Mouse (Mus musculus): ENCODE results near the gene Asic5. TPM values are rescaled to one million over a fixed set of nuclear protein-coding genes. Genes with fewer than 3 reads are reported as not detected.
A peak's percentile ranks its signal among the peaks of the same experiment; 100 is the strongest.

The Asic5 gene
- polyA plus RNA-seq, 1 experiment from 2014 or later: not detected

- Histone ChIP-seq H3K9ac (replicated peaks; ENCODE audit: low read length) (no peak overlapping the region), H3K4me2 (ENCODE audit: low read depth, low read length) (no peak overlapping the region), H3K4me1 (ENCODE audit: control insufficient read depth, insufficient read depth, low read length) (no peaks in the 10 kb centered on the region), H3K36me3 (replicated peaks; ENCODE audit: control insufficient read depth, insufficient read depth, low read depth, low read length) (no peaks in the 10 kb centered on the region), H3K27me3 (ENCODE audit: control insufficient read depth, insufficient read depth, low read length) (no peaks in the 10 kb centered on the region), H3K27ac (replicated peaks; ENCODE audit: low read depth, low read length) (no peak overlapping the region), H3K9me3 (replicated peaks; ENCODE audit: control insufficient read depth, low read length) (no peaks in the 10 kb centered on the region), H3K4me3 (ENCODE audit: low read depth, low read length) (no peak overlapping the region)
- ATAC-seq (replicated peaks; ENCODE audit: insufficient number of reproducible peaks, low FRiP score, low TSS enrichment, low read depth) (no peak), DNase-seq (ENCODE audit: low spot score) (no peak)
- 62% methylated on average over 1 of the region's 1 CpGs for WGBS
Observed at GRCm38 (mm10) chr3:81985100-81985499, 3.0 kb downstream of the Asic5 start.

GRCm38 (mm10) chr3:81986103-81986502 lies 4.0 kb downstream of the Asic5 start:
- Histone ChIP-seq H3K36me3 (replicated peaks; ENCODE audit: control insufficient read depth, insufficient read depth, low read depth, low read length) (no peaks in the 10 kb centered on the region), H3K9me3 (replicated peaks; ENCODE audit: control insufficient read depth, low read length) (no peaks in the 10 kb centered on the region), H3K27me3 (ENCODE audit: control insufficient read depth, insufficient read depth, low read length) (no peaks in the 10 kb centered on the region), H3K4me2 (ENCODE audit: low read depth, low read length) (no peak overlapping the region), H3K4me1 (ENCODE audit: control insufficient read depth, insufficient read depth, low read length) (no peaks in the 10 kb centered on the region), H3K4me3 (ENCODE audit: low read depth, low read length) (no peak overlapping the region), H3K9ac (replicated peaks; ENCODE audit: low read length) (no peak overlapping the region), H3K27ac (replicated peaks; ENCODE audit: low read depth, low read length) (no peak overlapping the region)
- no peak for DNase-seq (ENCODE audit: low spot score)
- ATAC-seq (replicated peaks; ENCODE audit: insufficient number of reproducible peaks, low FRiP score, low TSS enrichment, low read depth): no peak
- WGBS: 99% methylated on average over 2 of the region's 2 CpGs

- ATAC-seq (replicated peaks; ENCODE audit: insufficient number of reproducible peaks, low FRiP score, low TSS enrichment, low read depth) (no peak), DNase-seq (ENCODE audit: low spot score) (no peak)
- Histone ChIP-seq H3K27ac (replicated peaks; ENCODE audit: low read depth, low read length) (no peak overlapping the region), H3K4me1 (ENCODE audit: control insufficient read depth, insufficient read depth, low read length) (no peaks in the 10 kb centered on the region), H3K9me3 (replicated peaks; ENCODE audit: control insufficient read depth, low read length) (no peaks in the 10 kb centered on the region), H3K9ac (replicated peaks; ENCODE audit: low read length) (no peak overlapping the region), H3K36me3 (replicated peaks; ENCODE audit: control insufficient read depth, insufficient read depth, low read depth, low read length) (no peaks in the 10 kb centered on the region), H3K27me3 (ENCODE audit: control insufficient read depth, insufficient read depth, low read length) (no peaks in the 10 kb centered on the region), H3K4me3 (ENCODE audit: low read depth, low read length) (no peak overlapping the region), H3K4me2 (ENCODE audit: low read depth, low read length) (no peak overlapping the region)
- 94% methylated on average over 3 of the region's 3 CpGs for WGBS
Observed at GRCm38 (mm10) chr3:81987628-81988027, 5.5 kb downstream of the Asic5 start.

- H3K4me2 ChIP-seq (ENCODE audit: low read depth, low read length): no peak overlapping the region
- no peaks in the 10 kb centered on the region for H3K27me3 ChIP-seq (ENCODE audit: control insufficient read depth, insufficient read depth, low read length)
- H3K9ac ChIP-seq (replicated peaks; ENCODE audit: low read length): no peak overlapping the region
- H3K4me3 ChIP-seq (ENCODE audit: low read depth, low read length): no peak overlapping the region
- DNase-seq (ENCODE audit: low spot score) (no peak), ATAC-seq (replicated peaks; ENCODE audit: insufficient number of reproducible peaks, low FRiP score, low TSS enrichment, low read depth) (no peak)
- no peaks in the 10 kb centered on the region for H3K36me3 ChIP-seq (replicated peaks; ENCODE audit: control insufficient read depth, insufficient read depth, low read depth, low read length)
- H3K4me1 ChIP-seq (ENCODE audit: control insufficient read depth, insufficient read depth, low read length): no peaks in the 10 kb centered on the region
- no peaks in the 10 kb centered on the region for H3K9me3 ChIP-seq (replicated peaks; ENCODE audit: control insufficient read depth, low read length)
- H3K27ac ChIP-seq (replicated peaks; ENCODE audit: low read depth, low read length): no peak overlapping the region
- 29% methylated on average over 2 of the region's 2 CpGs for WGBS
Observed at GRCm38 (mm10) chr3:81989692-81990141, 7.6 kb downstream of the Asic5 start.

- Histone ChIP-seq H3K27ac (replicated peaks; ENCODE audit: low read depth, low read length) (no peak overlapping the region), H3K4me1 (ENCODE audit: control insufficient read depth, insufficient read depth, low read length) (no peaks in the 10 kb centered on the region), H3K9ac (replicated peaks; ENCODE audit: low read length) (no peak overlapping the region), H3K4me2 (ENCODE audit: low read depth, low read length) (no peak overlapping the region), H3K36me3 (replicated peaks; ENCODE audit: control insufficient read depth, insufficient read depth, low read depth, low read length) (no peaks in the 10 kb centered on the region), H3K9me3 (replicated peaks; ENCODE audit: control insufficient read depth, low read length) (no peaks in the 10 kb centered on the region), H3K4me3 (ENCODE audit: low read depth, low read length) (no peak overlapping the region), H3K27me3 (ENCODE audit: control insufficient read depth, insufficient read depth, low read length) (no peaks in the 10 kb centered on the region)
- ATAC-seq (replicated peaks; ENCODE audit: insufficient number of reproducible peaks, low FRiP score, low TSS enrichment, low read depth) (no peak), DNase-seq (ENCODE audit: low spot score) (no peak)
- 75% methylated on average over 3 of the region's 3 CpGs for WGBS
Observed at GRCm38 (mm10) chr3:81990531-81990930, 8.4 kb downstream of the Asic5 start.

GRCm38 (mm10) chr3:81995371-81995770 lies 13.3 kb downstream of the Asic5 start:
- Histone ChIP-seq H3K9me3 (replicated peaks; ENCODE audit: control insufficient read depth, low read length) (no peaks in the 10 kb centered on the region), H3K4me2 (ENCODE audit: low read depth, low read length) (no peak overlapping the region), H3K27ac (replicated peaks; ENCODE audit: low read depth, low read length) (no peak overlapping the region), H3K4me3 (ENCODE audit: low read depth, low read length) (no peak overlapping the region), H3K36me3 (replicated peaks; ENCODE audit: control insufficient read depth, insufficient read depth, low read depth, low read length) (no peaks in the 10 kb centered on the region), H3K4me1 (ENCODE audit: control insufficient read depth, insufficient read depth, low read length) (no peaks in the 10 kb centered on the region), H3K9ac (replicated peaks; ENCODE audit: low read length) (no peak overlapping the region), H3K27me3 (ENCODE audit: control insufficient read depth, insufficient read depth, low read length) (no peaks in the 10 kb centered on the region)
- no peak for ATAC-seq (replicated peaks; ENCODE audit: insufficient number of reproducible peaks, low FRiP score, low TSS enrichment, low read depth)
- WGBS: 49% methylated on average over 4 of the region's 4 CpGs
- no peak for DNase-seq (ENCODE audit: low spot score)

- H3K27me3 ChIP-seq (ENCODE audit: control insufficient read depth, insufficient read depth, low read length): no peaks in the 10 kb centered on the region
- H3K9me3 ChIP-seq (replicated peaks; ENCODE audit: control insufficient read depth, low read length): no peaks in the 10 kb centered on the region
- DNase-seq (ENCODE audit: low spot score) (peak; percentile 69), ATAC-seq (replicated peaks; ENCODE audit: insufficient number of reproducible peaks, low FRiP score, low TSS enrichment, low read depth) (no peak)
- H3K4me2 ChIP-seq (ENCODE audit: low read depth, low read length): no peak overlapping the region
- no peaks in the 10 kb centered on the region for H3K4me1 ChIP-seq (ENCODE audit: control insufficient read depth, insufficient read depth, low read length)
- H3K36me3 ChIP-seq (replicated peaks; ENCODE audit: control insufficient read depth, insufficient read depth, low read depth, low read length): no peaks in the 10 kb centered on the region
- no peak overlapping the region for H3K9ac ChIP-seq (replicated peaks; ENCODE audit: low read length)
- H3K4me3 ChIP-seq (ENCODE audit: low read depth, low read length): no peak overlapping the region
- H3K27ac ChIP-seq (replicated peaks; ENCODE audit: low read depth, low read length): no peak overlapping the region
- whole genome bisulfite sequencing: 0% methylated on average over 1 of the region's 1 CpGs
Observed at GRCm38 (mm10) chr3:81995988-81996387, 13.9 kb downstream of the Asic5 start.

GRCm38 (mm10) chr3:82007002-82007401 lies 24.9 kb downstream of the Asic5 start:
- Histone ChIP-seq H3K27me3 (ENCODE audit: control insufficient read depth, insufficient read depth, low read length) (no peaks in the 10 kb centered on the region), H3K27ac (replicated peaks; ENCODE audit: low read depth, low read length) (no peak overlapping the region), H3K4me2 (ENCODE audit: low read depth, low read length) (no peak overlapping the region), H3K9me3 (replicated peaks; ENCODE audit: control insufficient read depth, low read length) (no peaks in the 10 kb centered on the region), H3K36me3 (replicated peaks; ENCODE audit: control insufficient read depth, insufficient read depth, low read depth, low read length) (no peaks in the 10 kb centered on the region), H3K4me3 (ENCODE audit: low read depth, low read length) (no peak overlapping the region), H3K4me1 (ENCODE audit: control insufficient read depth, insufficient read depth, low read length) (no peaks in the 10 kb centered on the region), H3K9ac (replicated peaks; ENCODE audit: low read length) (no peak overlapping the region)
- WGBS: 100% methylated on average over 1 of the region's 1 CpGs
- ATAC-seq (replicated peaks; ENCODE audit: insufficient number of reproducible peaks, low FRiP score, low TSS enrichment, low read depth) (no peak), DNase-seq (ENCODE audit: low spot score) (no peak)

All from embryonic facial prominence, embryonic 11.5 days (tissue).